In genomic region chr16:11479605-11480004, GRCm38 (mm10) we compare ENCODE assay signal across 23 mouse cellular contexts.
"Had no signal": no experiment of that assay in that cellular context is flagged by ENCODE, and none has a peak within 500 bp of the region (broad histone marks: within the 10 kb centered on the region; RNA-seq: fewer than 3 reads in every experiment).

No protein-coding gene starts in this region.

- H3K4me3 ChIP-seq: layer of hippocampus, adult 2 months; limb, embryonic 10.5 days; limb, embryonic 13.5 days; liver, embryonic 12.5 days; liver, embryonic 15.5 days; lung, embryonic 15.5 days; megakaryocyte, embryonic 14.5 days; midbrain, embryonic 10.5 days; midbrain, embryonic 13.5 days; myocyte; neural tube, embryonic 13.5 days had no signal

- DNase-seq: kidney, postnatal 14 days; layer of hippocampus, adult 9-11 months; liver; lung, adult 18-20 months; lung, postnatal 10 days; lung, postnatal 36 days; retina, postnatal 1 day; right cerebral cortex, postnatal 25 days; thymus, adult 2 months; thymus, postnatal 14 days; thymus, postnatal 4 days had no signal

- H3K36me3 ChIP-seq: limb, embryonic 10.5 days; liver, embryonic 12.5 days; liver, embryonic 15.5 days; lung, embryonic 15.5 days; midbrain, embryonic 10.5 days had no signal

- H3K4me2 ChIP-seq: limb, embryonic 13.5 days; liver, embryonic 12.5 days; liver, embryonic 15.5 days; lung, embryonic 15.5 days; midbrain, embryonic 13.5 days; neural tube, embryonic 13.5 days had no signal

- ATAC-seq: liver, embryonic 12.5 days; midbrain, embryonic 13.5 days; midbrain, embryonic 16.5 days had no signal

- H3K4me1 ChIP-seq: limb, embryonic 10.5 days; limb, embryonic 13.5 days; liver, embryonic 15.5 days; midbrain, embryonic 10.5 days; midbrain, embryonic 13.5 days; neural tube, embryonic 13.5 days had no signal

- H3K27me3 ChIP-seq: limb, embryonic 13.5 days; liver, embryonic 12.5 days; liver, embryonic 15.5 days; lung, embryonic 15.5 days; megakaryocyte, embryonic 14.5 days; midbrain, embryonic 13.5 days; neural tube, embryonic 13.5 days had no signal

- H3K9ac ChIP-seq: limb, embryonic 13.5 days; liver, embryonic 12.5 days; liver, embryonic 15.5 days; lung, embryonic 15.5 days; midbrain, embryonic 13.5 days; neural tube, embryonic 13.5 days had no signal

- H3K27ac ChIP-seq: layer of hippocampus, adult 2 months; limb, embryonic 10.5 days; limb, embryonic 13.5 days; liver, embryonic 12.5 days; liver, embryonic 15.5 days; lung, embryonic 15.5 days; midbrain, embryonic 10.5 days; midbrain, embryonic 13.5 days; neural tube, embryonic 13.5 days had no signal

- H3K9me3 ChIP-seq: limb, embryonic 10.5 days; limb, embryonic 13.5 days; liver, embryonic 12.5 days; liver, embryonic 15.5 days; lung, embryonic 15.5 days; megakaryocyte, embryonic 14.5 days; midbrain, embryonic 10.5 days; midbrain, embryonic 13.5 days; neural tube, embryonic 13.5 days had no signal
